Mouse (Mus musculus) liver, embryonic 12.5 days (tissue): Measurements from ENCODE around the gene Il9. TPM values are rescaled to one million over a fixed set of nuclear protein-coding genes. Genes with fewer than 3 reads are reported as not detected.

Experiments
- ATAC-seq: fragments of 200-750 bp; cut with Nextera tagmentation; 2 replicates; pipeline ENCODE4 v1.8.0; 2017; ENCODE audit warnings: moderate number of reproducible peaks, mild to moderate bottlenecking, moderate library complexity
- H3K27ac ChIP-seq: fragments of 300-500 bp; sonication (generic); 2 replicates; pipeline ENCODE4 v1.5.1; 2016; ENCODE audit warnings: mild to moderate bottlenecking
- H3K27me3 ChIP-seq: fragments of 300-500 bp; sonication (generic); replicated peaks from 2 replicates; pipeline ENCODE4 v1.6.1; 2016; ENCODE audit warnings: mild to moderate bottlenecking, moderate library complexity
- H3K36me3 ChIP-seq: fragments of 300-500 bp; sonication (generic); 2 replicates; pipeline ENCODE4 v1.6.1; 2016; ENCODE audit warnings: mild to moderate bottlenecking, moderate library complexity
- H3K4me1 ChIP-seq: fragments of 300-500 bp; sonication (generic); 2 replicates; pipeline ENCODE4 v1.6.1; 2016
- H3K4me2 ChIP-seq: fragments of 300-500 bp; sonication (generic); 2 replicates; pipeline ENCODE4 v1.6.1; 2016; ENCODE audit warnings: mild to moderate bottlenecking, moderate library complexity
- H3K4me3 ChIP-seq: fragments of 300-500 bp; sonication (generic); 2 replicates; pipeline ENCODE4 v1.5.1; 2016; ENCODE audit warnings: mild to moderate bottlenecking, moderate library complexity
- H3K9ac ChIP-seq: fragments of 300-500 bp; sonication (generic); 2 replicates; pipeline ENCODE4 v1.6.1; 2016; ENCODE audit warnings: mild to moderate bottlenecking, moderate library complexity
- H3K9me3 ChIP-seq: fragments of 300-500 bp; sonication (generic); replicated peaks from 2 replicates; pipeline ENCODE4 v1.6.1; 2016; ENCODE audit warnings: mild to moderate bottlenecking, moderate library complexity
- WGBS: fragments of 180-500 bp; shearing (Covaris S2); methylation state at CpG from one replicate; pipeline ENCODE4 v1.1.7; 2016; ENCODE audit not compliant: insufficient replicate concordance; 5-methylcytosine and 5-hydroxymethylcytosine counted together
- polyA plus RNA-seq: library from polyadenylated mRNA; unstranded; fragments of >200 nt; fragmentation: Nextera tagmentation; extraction: Ambion mirVana; gene quantifications from 2 replicates; pipeline ENCODE4 v1.2.1, GENCODE M21; 2016

Gene Il9
- polyA plus RNA-seq, 1 experiment from 2014 or later = not detected

DNA sequence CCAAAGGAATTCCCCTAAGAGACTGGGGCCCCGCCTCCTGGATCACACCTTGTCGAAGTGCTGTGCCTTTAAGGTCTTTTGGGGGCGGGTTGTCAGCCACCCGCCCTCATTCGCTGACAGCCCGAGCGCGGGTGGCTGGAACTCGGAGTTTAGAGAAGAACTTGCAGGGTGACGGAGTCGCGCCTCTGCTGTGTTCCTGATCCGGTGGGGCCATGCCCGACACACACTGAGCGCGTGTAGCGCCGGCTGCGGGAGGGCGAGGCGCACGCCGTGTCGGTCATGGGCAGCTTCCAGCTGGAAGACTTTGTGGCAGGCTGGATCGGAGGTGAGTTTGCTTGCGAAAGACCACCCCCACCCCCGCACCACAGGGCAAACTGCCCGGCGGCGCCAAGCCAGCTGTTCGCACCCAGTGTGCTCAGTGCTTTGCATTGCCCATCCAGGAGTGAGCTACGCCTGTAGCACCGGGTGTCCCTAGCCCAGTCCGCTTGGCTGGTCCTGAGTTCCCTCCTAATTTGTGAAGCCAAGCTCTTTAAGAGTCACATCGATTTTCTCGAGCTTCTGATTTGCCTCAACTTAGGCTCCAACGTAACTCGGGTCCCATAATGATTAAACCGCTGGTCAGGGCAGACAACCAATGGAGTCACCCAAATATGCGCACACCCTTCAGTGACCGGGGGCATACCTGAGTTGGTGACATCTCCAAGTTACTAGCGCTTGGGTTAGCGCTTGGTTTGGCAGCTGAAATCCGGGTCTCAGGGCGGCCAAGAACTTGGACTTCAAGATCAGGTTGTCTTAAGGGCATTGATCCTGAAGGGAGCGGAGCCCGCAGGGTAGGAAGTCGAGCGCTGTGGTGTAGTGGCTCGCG, 43.6 kb downstream of the Il9 start, which contains the start of gene Slc25a48:
Slc25a48 (plus strand) TSS at position 145 of the 865 bp plus-strand sequence.
- H3K4me2 ChIP-seq = peak within 1 kb of the TSS; percentile 52
- peak within 1 kb of the TSS; percentile 37 for H3K4me3 ChIP-seq
- H3K9me3 ChIP-seq = no peaks in the 10 kb centered on the region
- no peaks in the 10 kb centered on the region for H3K36me3 ChIP-seq
- ATAC-seq = 0 out of 2 replicates have a peak, but pooled peaks have one; percentile 44
- no peaks in the 10 kb centered on the region for H3K4me1 ChIP-seq
- H3K27ac ChIP-seq = no peak within 1 kb of the TSS
- H3K27me3 ChIP-seq = peaks cover 68% of the 10 kb centered on the region
- no peak within 1 kb of the TSS for H3K9ac ChIP-seq
- 4% methylated on average over 51 of the region's 51 CpGs for WGBS

DNA sequence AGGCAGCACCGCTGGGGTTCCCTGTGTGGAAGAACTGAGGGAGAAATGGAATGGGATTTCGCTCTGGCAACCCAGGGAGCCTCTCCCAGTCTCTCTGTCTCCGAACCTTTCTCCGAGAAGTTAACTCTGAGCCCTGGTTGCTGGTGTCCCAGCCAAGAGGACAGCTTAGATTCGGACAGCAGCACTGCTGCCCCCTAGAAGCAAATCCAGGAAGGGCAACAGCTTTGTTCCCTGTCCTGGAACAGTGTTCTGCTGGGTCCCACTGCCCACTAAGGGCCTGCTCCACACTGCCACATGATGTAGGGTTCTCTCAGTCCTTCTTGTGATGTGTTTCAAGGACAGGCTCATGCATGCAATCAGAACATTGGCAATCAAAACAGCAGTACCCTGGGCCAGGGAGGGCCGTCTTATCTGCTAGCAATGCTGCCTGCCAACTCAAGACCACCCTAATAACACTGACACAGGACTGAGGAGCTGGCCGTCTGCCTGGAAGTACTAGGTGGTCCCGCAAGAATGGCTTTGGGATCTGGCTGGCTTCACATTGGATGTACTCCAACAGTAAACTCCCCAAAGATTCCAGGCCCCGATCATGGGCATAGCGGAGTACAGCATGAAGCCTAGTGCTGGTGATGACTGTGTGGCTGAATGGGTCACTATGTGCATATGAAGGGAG, 46.3 kb downstream of the Il9 start:
- no peak for ATAC-seq
- H3K36me3 ChIP-seq = no peaks in the 10 kb centered on the region
- H3K27ac ChIP-seq = no peak overlapping the region
- 61% methylated on average over 10 of the region's 10 CpGs for WGBS
- H3K9me3 ChIP-seq = no peaks in the 10 kb centered on the region
- no peak overlapping the region for H3K4me2 ChIP-seq
- H3K27me3 ChIP-seq = peaks cover 70% of the 10 kb centered on the region
- no peaks in the 10 kb centered on the region for H3K4me1 ChIP-seq
- H3K4me3 ChIP-seq = no peak overlapping the region
- no peak overlapping the region for H3K9ac ChIP-seq

DNA sequence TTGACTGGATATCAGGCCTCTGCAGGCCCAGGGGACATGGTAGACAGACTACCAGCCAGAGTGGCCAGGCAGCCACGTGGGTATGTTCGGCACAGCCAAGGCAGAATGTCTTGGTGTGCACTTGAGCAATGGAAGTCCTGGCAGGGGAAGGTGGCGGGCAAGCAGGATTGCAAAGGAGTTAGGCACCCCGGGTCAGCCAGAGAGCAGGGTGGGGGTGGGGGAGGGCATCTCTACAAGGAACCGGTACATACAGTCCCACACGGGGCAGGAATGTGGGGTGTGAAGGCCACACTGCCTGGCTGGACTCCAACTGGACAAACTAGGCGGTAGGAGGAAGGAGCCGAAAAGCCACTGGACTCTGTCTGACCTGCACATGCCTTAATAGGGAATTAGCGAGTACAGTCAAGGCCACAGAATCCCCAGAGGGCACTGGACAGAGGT, 47.7 kb downstream of the Il9 start:
- Histone ChIP-seq H3K27me3 (peaks cover 55% of the 10 kb centered on the region), H3K4me1 (no peaks in the 10 kb centered on the region), H3K9ac (no peak overlapping the region), H3K27ac (no peak overlapping the region), H3K4me2 (no peak overlapping the region), H3K4me3 (no peak overlapping the region), H3K36me3 (no peaks in the 10 kb centered on the region), H3K9me3 (no peaks in the 10 kb centered on the region)
- 62% methylated on average over 9 of the region's 9 CpGs for WGBS
- no peak for ATAC-seq

GRCm38 (mm10) chr13:56433466-56433865, 48.6 kb downstream of the Il9 start:
- Histone ChIP-seq H3K27ac (no peak overlapping the region), H3K4me1 (no peaks in the 10 kb centered on the region), H3K36me3 (no peaks in the 10 kb centered on the region), H3K9me3 (no peaks in the 10 kb centered on the region), H3K4me2 (no peak overlapping the region), H3K4me3 (no peak overlapping the region), H3K9ac (no peak overlapping the region), H3K27me3 (peaks cover 53% of the 10 kb centered on the region)
- ATAC-seq = no peak
- WGBS = 16% methylated on average over 10 of the region's 10 CpGs

- ATAC-seq = no peak
- H3K4me1 ChIP-seq = no peaks in the 10 kb centered on the region
- H3K9me3 ChIP-seq = no peaks in the 10 kb centered on the region
- H3K36me3 ChIP-seq = no peaks in the 10 kb centered on the region
- no peak overlapping the region for H3K4me2 ChIP-seq
- H3K27ac ChIP-seq = no peak overlapping the region
- H3K27me3 ChIP-seq = peaks cover 45% of the 10 kb centered on the region
- H3K9ac ChIP-seq = no peak overlapping the region
- WGBS = 77% methylated on average over 11 of the region's 12 CpGs
- no peak overlapping the region for H3K4me3 ChIP-seq
These were observed 49.5 kb downstream of the Il9 start for GRCm38 (mm10) chr13:56432496-56432895.

Other genes starting within 250 kb of the Il9 start
- gene Neurog1, start 230.1 kb downstream of the Il9 start, polyA plus RNA-seq = not detected in 2 replicates
- 0.41 and 1.6 TPM in 2 replicates for gene Cxcl14, start 185.7 kb downstream of the Il9 start, polyA plus RNA-seq
- gene Gm3045, start 55.7 kb downstream of the Il9 start, polyA plus RNA-seq = not detected in 2 replicates
- 0.26 and 0.29 TPM in 2 replicates for gene Slc25a48, start 43.9 kb downstream of the Il9 start, polyA plus RNA-seq
- gene Fbxl21, start 40.2 kb upstream of the Il9 start, polyA plus RNA-seq = 0.72 and 0.81 TPM in 2 replicates
- gene Lect2, start 66.3 kb upstream of the Il9 start, polyA plus RNA-seq = 31.7 and 38.1 TPM in 2 replicates
- gene Tgfbi, start 127.3 kb upstream of the Il9 start, polyA plus RNA-seq = 13.4 and 14.0 TPM in 2 replicates
- gene Smad5, start 220.8 kb upstream of the Il9 start, polyA plus RNA-seq = 7.3 TPM in 2 replicates